Mouse (Mus musculus) lung, postnatal 4 days (tissue): Measurements from ENCODE around the gene Slc5a11.

Source experiments
- DNase-seq, 2 experiments: peaks; one replicate each; pipeline ENCODE4 v3.0.0; 2021

The Slc5a11 gene

GRCm38 (mm10) chr7:123214365-123215075 lies at the start of gene Slc5a11:
Slc5a11 (plus strand) TSS chr7:123214780.
- DNase-seq = no peak

GRCm38 (mm10) chr7:123167436-123167835 lies 47.1 kb upstream of the Slc5a11 start:
- no peak for DNase-seq

- no peak for DNase-seq
Measured at GRCm38 (mm10) chr7:123169618-123170017, 45.0 kb upstream of the Slc5a11 start.

- no peak for DNase-seq
Measured at GRCm38 (mm10) chr7:123172101-123172500, 42.5 kb upstream of the Slc5a11 start.

GRCm38 (mm10) chr7:123177215-123177614 lies 37.4 kb upstream of the Slc5a11 start:
- DNase-seq = no peak

- no peak for DNase-seq
Measured at GRCm38 (mm10) chr7:123181787-123182701, 32.5 kb upstream of the Slc5a11 start.

GRCm38 (mm10) chr7:123184891-123185290 lies 29.7 kb upstream of the Slc5a11 start:
- no peak for DNase-seq

- no peak for DNase-seq
Measured at GRCm38 (mm10) chr7:123186463-123186862, 28.1 kb upstream of the Slc5a11 start.

GRCm38 (mm10) chr7:123187246-123187645 lies 27.3 kb upstream of the Slc5a11 start:
- no peak for DNase-seq

- DNase-seq = no peak
Measured at GRCm38 (mm10) chr7:123188462-123188861, 26.1 kb upstream of the Slc5a11 start.

- DNase-seq = no peak
Measured at GRCm38 (mm10) chr7:123189762-123190161, 24.8 kb upstream of the Slc5a11 start.

- DNase-seq = no peak
Measured at GRCm38 (mm10) chr7:123191731-123192130, 22.8 kb upstream of the Slc5a11 start.

GRCm38 (mm10) chr7:123193201-123193600 lies 21.4 kb upstream of the Slc5a11 start:
- DNase-seq = no peak

- no peak for DNase-seq
Measured at GRCm38 (mm10) chr7:123194696-123195095, 19.9 kb upstream of the Slc5a11 start.

- no peak for DNase-seq
Measured at GRCm38 (mm10) chr7:123196432-123196831, 18.1 kb upstream of the Slc5a11 start.

GRCm38 (mm10) chr7:123198695-123199094 lies 15.9 kb upstream of the Slc5a11 start:
- DNase-seq = no peak

GRCm38 (mm10) chr7:123199151-123199550 lies 15.4 kb upstream of the Slc5a11 start:
- no peak for DNase-seq

GRCm38 (mm10) chr7:123199656-123200206 lies 14.8 kb upstream of the Slc5a11 start:
- no peak for DNase-seq

- no peak for DNase-seq
Measured at GRCm38 (mm10) chr7:123200722-123201121, 13.9 kb upstream of the Slc5a11 start.

GRCm38 (mm10) chr7:123205261-123205660 lies 9.3 kb upstream of the Slc5a11 start:
- DNase-seq = peak in 1 of 2 experiments; percentile 54

GRCm38 (mm10) chr7:123207561-123207960 lies 7.0 kb upstream of the Slc5a11 start:
- DNase-seq = no peak

- no peak for DNase-seq
Measured at GRCm38 (mm10) chr7:123209864-123210263, 4.7 kb upstream of the Slc5a11 start.

- no peak for DNase-seq
Measured at GRCm38 (mm10) chr7:123211461-123211860, 3.1 kb upstream of the Slc5a11 start.

GRCm38 (mm10) chr7:123212316-123212715 lies 2.3 kb upstream of the Slc5a11 start:
- no peak for DNase-seq
